Mouse (Mus musculus): ENCODE measurements around the gene Ubxn11.

Ubxn11 gene

DNA sequence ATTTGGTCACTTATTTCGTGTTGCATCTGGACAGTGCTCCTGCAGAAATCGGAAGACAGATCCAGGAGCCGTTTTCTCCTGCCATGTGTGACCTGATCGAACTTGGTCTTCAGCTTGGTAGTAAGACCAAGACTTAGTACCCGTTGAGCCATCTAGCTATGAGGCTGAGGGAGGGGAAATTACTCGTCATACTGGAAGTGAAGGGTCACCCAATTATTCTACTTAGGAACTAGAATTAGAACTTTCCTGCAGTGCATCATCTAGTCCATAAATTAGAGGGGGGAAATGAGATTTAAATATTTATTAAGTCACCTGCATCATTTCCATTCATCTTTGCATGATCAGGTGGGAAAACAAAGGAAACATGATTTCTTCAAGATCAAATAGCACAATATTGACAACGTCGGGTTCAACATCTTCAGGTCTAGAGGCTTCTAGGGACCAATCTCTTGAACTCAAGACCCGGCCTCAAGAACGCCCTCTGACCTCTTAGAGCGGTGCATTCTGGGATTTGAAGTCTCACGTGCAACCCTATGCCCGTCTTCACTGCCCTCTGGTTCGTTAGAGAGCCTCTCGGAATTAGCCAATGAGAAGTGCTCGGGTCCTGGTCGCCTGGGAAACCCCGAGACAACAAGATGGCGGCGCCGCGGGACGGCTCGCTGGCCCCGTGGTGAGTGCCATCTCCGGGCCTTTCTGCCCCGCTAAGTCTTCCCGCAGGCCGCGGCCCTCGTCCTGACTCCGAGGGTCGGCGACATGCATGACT lies at the start of gene Ubxn11:
Gene Ubxn11 (plus strand): TSS at position 592 of the 763 bp plus-strand sequence.
- peak; percentile 45 for DNase-seq (ENCODE audit: low spot score)

DNA sequence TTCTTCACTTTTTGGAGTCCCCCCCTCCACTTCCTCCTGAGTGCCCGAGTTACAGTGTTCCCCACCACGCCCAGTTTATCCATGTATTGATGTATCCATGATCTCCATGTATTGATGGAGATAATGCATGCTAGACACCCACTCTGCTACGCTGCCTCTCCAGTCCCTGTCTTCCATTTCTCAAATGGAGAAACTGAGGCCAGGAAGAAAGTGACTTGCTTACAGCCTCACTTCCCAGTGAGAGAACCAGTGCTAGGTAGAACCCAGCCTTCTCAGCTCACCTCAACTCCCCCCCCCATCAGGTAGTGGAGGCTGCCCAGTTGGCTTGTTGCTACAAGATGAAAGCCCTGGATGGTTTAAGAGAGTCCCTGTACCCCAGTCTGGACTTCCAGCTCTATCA lies 48.8 kb upstream of the Ubxn11 start, which contains the start of gene Zfp683:
Gene Zfp683 (plus strand): TSS at position 301 of the 400 bp plus-strand sequence.
- DNase-seq (ENCODE audit: low spot score), result no peak

DNA sequence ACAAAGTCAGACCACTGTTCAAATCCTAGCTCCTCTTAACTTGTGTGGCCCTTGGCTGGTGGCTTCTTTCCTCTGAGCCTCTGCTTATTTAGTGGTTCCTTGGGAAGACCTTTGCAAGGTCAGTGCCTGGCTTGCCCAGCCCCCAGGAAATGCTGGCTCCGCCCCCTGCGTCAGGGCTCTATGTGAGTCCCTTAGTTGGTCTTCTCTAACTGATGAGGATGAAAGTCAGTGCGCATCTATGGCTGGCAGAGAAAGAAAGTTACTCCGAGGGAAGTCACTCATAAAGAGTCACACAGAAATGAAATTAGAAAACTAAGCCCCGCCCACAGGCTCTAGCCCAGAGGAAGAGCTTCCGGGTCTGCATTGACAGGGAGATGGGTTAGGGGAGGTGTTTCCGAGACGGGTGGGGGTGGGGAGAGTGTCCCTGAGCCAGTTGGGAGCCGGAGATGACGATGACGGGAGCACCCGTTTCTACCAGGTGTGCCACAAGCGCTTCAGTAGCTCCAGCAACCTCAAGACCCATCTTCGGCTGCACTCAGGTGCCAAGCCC lies 44.1 kb upstream of the Ubxn11 start:
- no peak for DNase-seq (ENCODE audit: low spot score)

DNA sequence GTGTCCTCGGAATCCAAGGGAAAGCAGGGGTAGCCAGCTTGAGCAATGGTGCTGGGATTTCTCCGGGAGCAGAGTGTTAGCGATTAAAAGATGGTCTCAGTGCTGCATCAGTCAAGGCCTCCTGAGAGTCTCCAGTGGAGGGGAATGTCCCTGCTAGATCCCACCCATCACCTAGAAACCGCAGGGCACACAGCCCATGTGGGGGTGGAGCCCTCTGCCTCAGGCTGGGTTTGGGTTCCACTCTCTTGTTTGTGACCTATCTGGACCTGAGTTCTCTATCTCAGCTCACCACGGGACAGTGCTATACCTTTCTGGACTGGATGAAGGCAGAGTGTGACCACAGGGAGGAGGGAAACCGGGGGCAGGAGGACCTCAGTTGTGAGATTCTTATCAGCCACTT lies 43.5 kb upstream of the Ubxn11 start:
- no peak for DNase-seq (ENCODE audit: low spot score)

DNA sequence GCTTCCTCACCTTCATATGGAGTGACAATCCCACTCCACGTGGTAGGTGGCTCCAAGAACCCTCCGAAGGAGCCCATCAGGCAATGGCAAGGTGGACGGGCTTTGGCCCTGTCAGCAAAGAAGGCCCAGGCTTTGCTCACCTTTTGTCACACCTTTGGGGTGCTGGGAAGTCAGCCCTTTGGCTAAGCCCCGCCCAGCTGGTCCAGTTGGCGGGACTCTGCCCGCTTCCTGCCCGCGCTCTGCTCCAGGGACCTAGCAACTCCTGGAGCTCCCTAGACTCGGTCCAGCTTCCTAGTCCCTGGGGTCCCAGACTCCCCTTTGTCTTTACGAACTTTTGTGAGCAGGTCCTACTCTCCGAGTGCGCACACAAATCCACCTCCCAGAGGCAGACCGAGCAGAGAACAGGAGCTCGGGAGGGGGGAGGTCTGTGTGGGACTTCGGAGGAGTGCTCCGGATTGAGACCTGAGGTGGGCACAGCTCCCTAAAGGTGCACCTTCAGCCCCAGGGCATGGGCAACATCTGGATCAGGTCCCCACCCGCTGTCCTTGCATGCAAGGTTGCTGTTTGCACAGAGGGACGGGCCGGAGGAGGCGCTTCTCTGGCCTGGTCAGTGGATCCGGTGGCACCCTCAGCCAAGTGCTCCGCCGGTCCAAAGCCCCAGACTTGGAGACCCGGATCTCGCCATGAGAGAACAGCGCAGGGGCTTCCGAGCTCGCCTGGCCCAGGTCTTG lies 42.1 kb upstream of the Ubxn11 start, which contains the start of gene Crybg2:
Gene Crybg2 (plus strand): TSS at position 681 of the 731 bp plus-strand sequence.
- DNase-seq (ENCODE audit: low spot score), result no peak

DNA sequence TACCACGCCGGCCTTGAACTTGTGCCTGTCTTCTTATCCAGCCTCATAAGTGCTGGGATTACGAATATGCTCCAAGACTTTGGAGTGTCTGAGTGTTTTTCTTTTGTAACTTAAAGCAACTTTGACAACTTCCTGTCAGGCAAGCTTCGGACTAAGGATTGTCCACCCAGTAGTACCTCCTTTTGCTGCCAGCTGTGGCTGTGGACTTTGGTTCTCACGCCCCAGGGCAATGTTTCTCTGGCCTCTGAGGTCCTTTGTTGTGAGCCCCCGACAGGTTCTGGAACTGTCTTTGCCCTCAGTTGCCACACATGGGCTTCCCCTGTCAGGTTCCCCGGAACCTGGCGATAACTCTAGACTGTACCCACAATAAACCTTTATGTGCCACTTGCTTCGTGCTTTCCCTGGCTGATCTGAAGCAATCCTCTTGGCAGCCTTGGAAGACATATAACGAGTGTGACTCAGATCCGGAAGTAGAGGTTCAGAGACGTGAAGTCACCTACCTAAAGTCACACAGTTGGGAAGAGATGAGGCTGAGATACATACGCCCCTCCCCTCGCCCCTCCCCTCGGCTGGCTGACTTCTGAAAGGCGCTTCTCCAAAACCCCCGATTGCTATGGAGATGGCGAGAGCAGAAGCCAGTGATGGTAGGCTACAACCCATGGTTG lies 41.1 kb upstream of the Ubxn11 start:
- DNase-seq (ENCODE audit: low spot score), result no peak

DNA sequence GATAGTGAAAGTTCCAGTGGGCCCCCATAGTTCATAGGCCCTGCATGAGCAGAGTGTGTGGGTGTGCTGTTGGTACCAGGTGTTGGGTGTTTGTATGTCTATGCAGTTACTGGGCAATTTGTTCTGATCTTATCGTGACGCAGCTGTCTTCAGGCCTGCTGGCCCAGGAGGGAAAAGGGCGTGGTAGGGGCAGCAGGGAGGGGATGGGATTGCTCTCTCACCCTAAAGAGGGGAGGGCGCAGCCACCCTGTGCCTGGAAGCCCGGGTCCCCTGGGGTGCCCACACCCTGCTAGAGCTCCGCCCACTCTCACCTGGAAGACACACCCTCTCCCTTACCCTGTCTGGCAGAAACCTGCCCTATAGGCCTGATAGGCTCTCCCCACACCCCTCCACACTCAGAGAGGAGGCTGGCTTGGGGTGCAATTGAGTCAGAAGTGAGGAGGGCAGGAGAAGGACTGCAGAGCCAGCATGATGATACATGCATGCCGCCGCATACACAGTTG lies 40.4 kb upstream of the Ubxn11 start:
- DNase-seq (ENCODE audit: low spot score), result no peak

DNA sequence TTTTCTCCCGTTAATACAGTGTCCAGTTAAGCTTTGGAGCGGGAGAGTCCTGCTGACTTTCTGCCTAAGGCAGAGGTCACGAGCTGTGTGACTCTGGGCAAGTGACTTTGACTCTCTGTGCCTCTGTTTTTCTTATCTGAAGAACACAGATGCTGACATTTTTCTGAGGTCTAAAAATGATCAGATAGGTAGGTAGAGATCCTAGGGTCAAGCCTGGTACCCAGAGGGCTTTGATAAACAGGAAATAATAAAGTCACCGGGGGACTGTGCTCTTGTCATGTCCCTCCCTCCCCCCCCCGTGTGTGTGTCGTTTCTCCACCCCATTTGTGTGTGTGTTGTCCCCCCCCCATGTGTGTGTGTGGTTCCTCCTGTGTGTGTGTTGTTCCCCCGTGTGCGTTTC lies 39.8 kb upstream of the Ubxn11 start:
- DNase-seq (ENCODE audit: low spot score), result no peak

DNA sequence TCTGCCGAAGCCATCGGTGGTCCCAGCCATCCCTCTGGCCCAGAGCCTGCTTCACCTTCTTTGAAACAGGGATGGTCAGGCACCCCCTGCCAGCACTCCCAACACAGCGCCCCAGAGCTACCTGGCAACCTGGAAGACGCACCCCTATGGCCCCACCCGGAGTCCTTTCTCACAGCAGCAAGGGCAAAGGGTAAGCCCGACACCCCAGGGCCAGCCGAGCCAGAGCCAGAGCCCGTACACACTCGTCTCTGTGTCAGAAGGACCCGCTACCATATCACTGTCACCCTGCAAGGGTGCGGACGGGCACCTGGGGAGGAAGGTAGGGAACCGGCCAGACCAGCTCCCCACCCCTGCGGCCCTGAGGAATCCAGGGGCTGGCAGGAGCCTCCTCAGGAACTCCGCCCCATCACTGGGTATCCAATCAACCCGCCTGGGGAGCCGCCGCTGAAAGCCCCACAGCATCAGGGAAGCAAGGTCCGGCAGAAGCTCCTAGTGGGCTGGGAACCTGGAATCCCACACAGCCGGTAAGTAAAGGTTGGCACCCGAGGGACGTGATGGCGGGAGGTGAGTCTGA lies 36.9 kb upstream of the Ubxn11 start:
- DNase-seq (ENCODE audit: low spot score), result no peak

DNA sequence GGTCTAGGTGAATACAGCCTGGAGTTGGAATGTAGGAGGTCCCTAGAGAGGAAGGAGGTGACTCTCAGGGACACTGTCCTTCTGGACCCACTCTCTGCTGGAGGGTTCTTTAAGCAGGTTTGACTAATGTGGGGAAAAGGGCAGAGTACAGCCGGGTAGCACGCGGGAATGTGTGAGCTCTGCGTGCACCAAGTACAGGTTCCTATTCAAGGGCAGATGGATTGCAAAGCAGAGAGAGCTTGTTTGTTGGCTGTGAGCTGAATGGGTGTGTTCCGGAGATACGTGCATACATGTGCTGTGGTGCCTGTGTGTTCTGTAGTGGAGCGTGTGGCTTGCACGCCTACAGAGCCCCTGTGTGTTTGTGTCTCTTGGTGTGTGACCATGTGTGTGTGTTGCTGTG lies 35.0 kb upstream of the Ubxn11 start:
- DNase-seq (ENCODE audit: low spot score), result no peak

DNA sequence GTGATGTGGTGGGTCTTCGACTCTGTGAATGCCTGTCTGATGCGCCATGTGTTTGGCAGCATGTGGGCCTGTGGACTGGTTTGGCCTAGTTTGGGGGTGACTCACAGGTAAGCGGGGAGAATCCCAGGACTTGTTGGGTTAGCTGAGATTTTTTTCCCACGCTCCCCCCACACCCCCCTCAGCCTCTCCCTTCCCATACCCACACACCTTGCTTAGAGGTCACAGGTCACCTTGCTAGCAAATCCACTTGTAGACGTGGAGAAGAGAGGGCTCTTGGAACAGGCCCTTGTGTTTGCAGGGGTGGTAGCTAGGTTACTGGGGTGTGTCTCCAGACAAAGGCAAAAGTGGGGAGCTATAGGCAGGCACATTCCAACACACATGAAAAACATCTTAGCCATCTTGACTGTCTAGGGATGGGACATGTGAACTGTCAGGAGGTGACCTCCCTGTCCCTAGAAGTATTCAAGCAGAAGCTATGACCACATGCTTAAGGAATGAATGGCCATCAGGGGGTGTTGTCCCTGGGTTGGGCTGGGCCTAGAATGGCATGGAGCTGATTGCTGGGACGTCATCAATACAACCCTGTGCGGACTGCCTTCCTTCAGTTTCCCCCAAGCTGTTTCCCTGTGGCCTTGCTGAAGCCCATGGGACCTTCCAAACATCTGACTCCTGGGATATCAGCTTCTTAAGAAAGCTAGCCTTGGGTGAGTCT lies 34.4 kb upstream of the Ubxn11 start:
- no peak for DNase-seq (ENCODE audit: low spot score)

DNA sequence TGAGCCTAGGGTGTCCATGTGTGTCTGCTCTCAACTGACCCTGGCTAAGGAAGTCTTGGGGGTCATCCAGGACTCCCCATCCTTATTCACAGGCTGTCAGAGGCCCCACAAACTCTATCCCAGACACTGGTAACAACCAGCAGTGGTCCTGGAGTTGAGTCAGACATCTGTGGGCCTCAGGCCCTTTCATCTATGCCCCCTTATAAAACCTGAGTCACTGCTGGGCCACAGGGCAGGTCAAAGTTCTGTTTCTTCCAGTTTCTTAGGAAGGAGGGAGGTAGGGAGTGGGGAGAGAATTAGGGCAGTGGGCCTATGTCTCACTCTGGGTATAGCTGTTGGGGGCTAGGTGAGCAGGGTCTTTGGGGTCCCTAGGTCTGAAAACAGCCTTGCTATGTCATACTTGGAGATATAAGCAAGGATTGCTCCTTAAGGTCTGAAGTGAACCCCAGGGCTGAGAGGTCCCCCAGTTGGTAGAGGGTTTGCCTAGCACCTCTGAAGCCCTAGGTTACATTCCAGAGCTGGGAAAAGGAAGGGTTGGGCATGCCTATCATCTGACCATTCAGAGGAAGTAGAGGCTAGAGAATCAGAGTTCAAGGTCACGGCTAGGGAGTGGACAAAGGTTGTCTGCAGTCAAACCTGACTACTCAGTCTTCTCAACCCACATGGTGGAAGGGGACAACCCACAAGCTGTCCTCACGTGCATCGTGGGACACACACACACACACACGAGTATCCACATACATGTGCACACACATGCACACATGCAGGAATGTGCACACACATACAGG lies 33.4 kb upstream of the Ubxn11 start:
- DNase-seq (ENCODE audit: low spot score), result no peak

DNA sequence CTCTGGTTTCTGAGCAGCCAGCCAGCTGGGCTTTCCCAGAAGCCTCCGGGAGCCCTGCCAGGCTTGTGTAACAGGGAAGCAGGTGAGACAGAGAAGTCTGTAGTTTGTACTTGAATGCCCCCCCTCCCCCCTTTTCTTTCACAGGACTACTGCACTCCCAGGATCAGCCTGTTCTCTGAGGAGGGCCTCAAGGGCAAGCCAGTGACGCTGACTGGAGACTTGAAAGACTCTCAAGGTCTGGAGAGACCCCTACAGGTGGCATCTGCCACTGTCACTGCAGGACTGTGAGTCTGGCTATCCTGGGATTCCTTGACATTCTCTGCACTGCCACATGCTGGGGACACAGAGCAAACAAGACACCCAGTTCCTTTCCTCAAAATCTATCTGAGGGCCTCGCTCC lies 23.7 kb upstream of the Ubxn11 start:
- no peak for DNase-seq (ENCODE audit: low spot score)

DNA sequence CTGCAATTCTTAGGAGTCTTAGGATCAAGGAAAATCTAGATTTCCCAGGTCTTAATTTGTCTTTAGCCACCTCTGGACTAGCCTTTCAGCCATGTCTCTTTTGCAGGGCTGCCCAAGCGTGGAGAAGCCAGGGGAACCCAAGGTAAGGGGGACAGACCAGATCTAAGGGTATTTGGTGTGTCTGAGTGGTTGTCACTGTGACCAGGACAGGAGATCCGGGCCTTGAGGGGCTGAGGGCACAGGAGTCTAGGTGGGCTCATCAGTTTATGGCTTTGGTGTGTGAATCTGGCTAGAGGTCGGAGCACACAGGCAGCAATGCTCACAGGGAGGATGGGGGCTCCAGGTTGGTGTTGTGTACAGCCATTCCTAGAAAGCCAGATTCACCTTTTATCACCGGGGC lies 21.7 kb upstream of the Ubxn11 start:
- no peak for DNase-seq (ENCODE audit: low spot score)

DNA sequence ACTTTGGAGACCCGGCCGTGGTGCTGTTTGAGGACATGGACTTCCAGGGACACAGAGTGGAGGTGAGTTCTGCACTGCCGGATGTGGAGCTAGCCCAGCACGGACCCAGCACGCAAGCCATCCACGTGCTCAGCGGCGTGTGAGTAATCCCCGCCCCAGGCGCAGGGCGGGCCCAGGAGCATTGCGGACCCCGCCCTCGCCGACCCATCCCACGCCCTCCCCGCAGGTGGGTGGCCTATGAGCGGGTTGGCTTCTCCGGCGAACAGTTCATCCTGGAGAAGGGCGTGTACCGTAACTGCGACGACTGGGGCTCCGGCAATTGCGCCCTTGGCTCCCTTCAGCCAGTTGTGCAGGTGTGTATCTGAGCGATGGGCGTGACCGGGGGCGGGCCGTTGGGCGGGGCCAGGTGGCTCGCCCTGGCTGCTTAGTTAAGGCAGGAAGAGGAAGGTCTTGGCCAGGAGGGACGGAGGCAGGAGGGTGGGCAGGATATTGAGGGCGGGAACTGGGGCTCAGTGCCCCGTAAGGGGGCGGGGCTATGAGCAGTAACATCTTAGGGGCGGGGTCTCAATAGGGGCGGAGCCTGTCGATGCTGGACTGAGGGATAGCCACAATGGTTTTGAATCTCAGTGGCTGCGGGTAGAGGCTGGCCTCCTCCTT lies 20.5 kb upstream of the Ubxn11 start:
- DNase-seq (ENCODE audit: low spot score), result no peak

DNA sequence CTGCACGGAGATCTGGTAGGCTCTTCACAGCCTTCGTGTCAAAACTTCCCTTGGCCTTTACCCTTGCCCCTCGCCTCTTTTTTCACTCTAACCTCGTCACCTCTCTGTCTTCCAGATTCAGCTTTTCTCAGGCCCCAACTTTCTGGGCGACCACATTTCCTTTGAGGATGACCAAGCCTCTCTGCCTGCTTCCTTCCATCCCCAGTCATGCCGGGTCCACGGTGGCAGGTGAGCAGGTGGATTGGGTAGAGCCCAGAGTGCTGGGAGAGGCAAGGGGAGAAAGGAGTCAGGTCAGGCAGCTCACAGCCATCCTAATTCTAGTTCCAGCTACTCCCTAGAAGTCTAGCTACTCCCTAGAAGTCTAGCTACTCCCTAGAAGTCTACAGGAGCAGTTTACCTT lies 19.9 kb upstream of the Ubxn11 start:
- DNase-seq (ENCODE audit: low spot score), result no peak

DNA sequence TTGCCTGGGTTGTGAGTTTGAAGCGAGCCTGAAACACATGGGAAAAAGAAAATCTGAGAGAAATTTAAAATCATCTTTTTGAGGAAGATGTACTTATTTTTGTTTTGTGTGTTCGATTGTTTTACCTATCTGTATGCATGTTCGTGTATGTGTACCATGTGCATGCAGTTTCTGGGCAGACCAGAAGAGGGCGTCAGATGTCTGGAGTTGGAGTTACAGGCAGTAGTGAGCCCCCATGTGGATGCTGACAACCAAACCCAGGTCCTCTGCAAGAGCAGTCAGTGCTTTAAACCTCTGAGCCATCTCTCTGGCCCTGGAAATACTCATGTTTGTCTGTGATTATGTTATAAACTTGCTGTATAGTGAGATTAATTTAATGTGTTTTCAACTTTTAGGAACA lies 17.4 kb upstream of the Ubxn11 start:
- DNase-seq (ENCODE audit: low spot score), result no peak

DNA sequence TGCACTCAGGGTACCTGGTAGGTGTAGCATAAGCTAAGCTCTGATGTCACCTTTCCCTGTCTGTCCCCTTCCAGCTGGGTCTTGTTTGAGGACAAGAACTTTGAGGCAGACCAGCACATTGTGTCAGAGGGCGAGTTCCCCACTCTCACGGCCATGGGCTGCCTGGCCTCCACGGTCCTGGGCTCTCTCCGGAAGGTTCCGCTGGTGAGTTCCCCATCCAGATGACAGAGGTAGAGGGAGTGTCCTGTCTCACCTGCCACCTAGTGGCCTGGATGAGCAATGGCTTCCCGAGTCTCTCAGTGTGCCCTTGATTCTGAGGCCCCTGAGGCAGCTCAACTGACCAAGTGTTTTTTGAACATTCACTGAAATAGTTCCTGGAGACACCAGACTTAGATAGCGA lies 15.0 kb upstream of the Ubxn11 start:
- DNase-seq (ENCODE audit: low spot score), result no peak

DNA sequence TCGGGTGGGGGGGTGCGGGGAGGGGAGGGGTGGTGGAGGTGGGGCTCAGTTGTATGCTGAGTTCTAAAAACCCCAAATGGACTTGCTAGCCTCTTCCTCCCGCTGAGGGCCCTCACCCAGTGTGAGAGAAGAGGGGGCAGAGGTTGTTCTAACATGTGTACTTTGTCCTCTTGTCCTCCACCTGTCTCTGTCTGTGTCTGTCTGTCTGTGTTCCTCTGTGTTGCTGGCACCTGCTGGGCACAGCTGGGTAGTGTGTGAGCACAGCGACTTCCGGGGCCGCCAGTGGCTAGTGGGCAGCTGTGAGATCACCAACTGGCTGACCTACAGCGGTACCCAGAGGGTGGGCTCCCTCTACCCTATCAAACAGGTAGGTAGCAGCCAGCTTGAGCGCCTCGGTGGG lies 13.3 kb upstream of the Ubxn11 start:
- DNase-seq (ENCODE audit: low spot score), result no peak

Measured in urinary bladder, postnatal 10 days (tissue).